Mouse (Mus musculus) ES-CJ7 (cell line): Measurements from ENCODE around the gene Alk.

Experiments
- DNase-seq: peaks from one replicate; pipeline ENCODE4 v3.0.0; 2011; ENCODE audit warnings: low read depth, low spot score

The Alk gene

GRCm38 (mm10) chr17:72604610-72604980, at the start of gene Alk:
Gene Alk (minus strand): TSS chr17:72604627.
- DNase-seq: peak; percentile 93

- no peak for DNase-seq
These were observed 48.4 kb upstream of the Alk start for GRCm38 (mm10) chr17:72652801-72653200.

GRCm38 (mm10) chr17:72648607-72649217, 44.3 kb upstream of the Alk start:
- DNase-seq: no peak

- DNase-seq: no peak
These were observed 41.7 kb upstream of the Alk start for GRCm38 (mm10) chr17:72646167-72646566.

- DNase-seq: no peak
These were observed 35.7 kb upstream of the Alk start for GRCm38 (mm10) chr17:72640095-72640494.

GRCm38 (mm10) chr17:72639400-72639799, 35.0 kb upstream of the Alk start:
- DNase-seq: no peak

- DNase-seq: peak; percentile 83
These were observed 1.8 kb upstream of the Alk start for GRCm38 (mm10) chr17:72606251-72606650.

- peak; percentile 9 for DNase-seq
These were observed 379 bp downstream of the Alk start for GRCm38 (mm10) chr17:72603886-72604609.

GRCm38 (mm10) chr17:72603118-72603885, 1.1 kb downstream of the Alk start:
- DNase-seq: peak; percentile 81

GRCm38 (mm10) chr17:72600806-72601205, 3.6 kb downstream of the Alk start:
- DNase-seq: no peak

- no peak for DNase-seq
These were observed 16.8 kb downstream of the Alk start for GRCm38 (mm10) chr17:72587671-72588070.

- no peak for DNase-seq
These were observed 24.3 kb downstream of the Alk start for GRCm38 (mm10) chr17:72580142-72580541.

- DNase-seq: no peak
These were observed 25.1 kb downstream of the Alk start for GRCm38 (mm10) chr17:72579321-72579720.

GRCm38 (mm10) chr17:72571379-72571778, 33.0 kb downstream of the Alk start:
- no peak for DNase-seq

GRCm38 (mm10) chr17:72569491-72569890, 34.9 kb downstream of the Alk start:
- DNase-seq: no peak

- DNase-seq: no peak
These were observed 41.0 kb downstream of the Alk start for GRCm38 (mm10) chr17:72563423-72563822.

- peak; percentile 41 for DNase-seq
These were observed 43.0 kb downstream of the Alk start for GRCm38 (mm10) chr17:72561471-72561870.

GRCm38 (mm10) chr17:72560771-72561170, 43.7 kb downstream of the Alk start:
- peak; percentile 23 for DNase-seq

GRCm38 (mm10) chr17:72557029-72557735, 47.2 kb downstream of the Alk start:
- peak; percentile 70 for DNase-seq

- DNase-seq: no peak
These were observed 58.2 kb downstream of the Alk start for GRCm38 (mm10) chr17:72546274-72546673.

- no peak for DNase-seq
These were observed 69.1 kb downstream of the Alk start for GRCm38 (mm10) chr17:72535304-72535703.

- DNase-seq: no peak
These were observed 72.2 kb downstream of the Alk start for GRCm38 (mm10) chr17:72532266-72532665.
